Mouse (Mus musculus): ENCODE results near the gene Bbs7. TPM values are rescaled to one million over a fixed set of nuclear protein-coding genes. Genes with fewer than 3 reads are reported as not detected.

Gene Bbs7
- polyA plus RNA-seq, 1 experiment from 2014 or later: 16.2 TPM

GRCm38 (mm10) chr3:36532738-36533137, 80.5 kb downstream of the Bbs7 start:
- Histone ChIP-seq H3K4me2 (replicated peaks; ENCODE audit: low read depth, low read length) (no peak overlapping the region), H3K9me3 (ENCODE audit: low read length) (no peaks in the 10 kb centered on the region)

GRCm38 (mm10) chr3:36531979-36532542, 81.2 kb downstream of the Bbs7 start:
- Histone ChIP-seq H3K27ac (ENCODE audit: low read length) (no peak overlapping the region), H3K4me3 (ENCODE audit: low read length) (peak overlapping the region; percentile 45), H3K9me3 (ENCODE audit: low read length) (no peaks in the 10 kb centered on the region), H3K9ac (replicated peaks; ENCODE audit: low read length) (peak overlapping the region; percentile 56), H3K4me1 (ENCODE audit: insufficient read depth, low read length) (peaks cover 5% of the 10 kb centered on the region; the same call in 1 of the 2 replicates), H3K4me2 (replicated peaks; ENCODE audit: low read depth, low read length) (peak overlapping the region; percentile 58), H3K36me3 (ENCODE audit: insufficient read depth, low read length) (no peaks in the 10 kb centered on the region), H3K27me3 (ENCODE audit: insufficient read depth, low read length) (peaks cover 12% of the 10 kb centered on the region; the same call in 1 of the 2 replicates)
- WGBS: 6% methylated on average over 18 of the region's 18 CpGs
- ATAC-seq (ENCODE audit: low FRiP score, low TSS enrichment): no peak

More at GRCm38 (mm10) chr3:36532738-36533137, 80.5 kb downstream of the Bbs7 start:
- H3K9ac ChIP-seq (replicated peaks; ENCODE audit: low read length): no peak overlapping the region
- H3K36me3 ChIP-seq (ENCODE audit: insufficient read depth, low read length): no peaks in the 10 kb centered on the region
- no peak overlapping the region for H3K4me3 ChIP-seq (ENCODE audit: low read length)
- 47% methylated on average over 7 of the region's 7 CpGs for WGBS
- H3K27me3 ChIP-seq (ENCODE audit: insufficient read depth, low read length): peaks cover 12% of the 10 kb centered on the region; the same call in 1 of the 2 replicates
- no peak for ATAC-seq (ENCODE audit: low FRiP score, low TSS enrichment)
- H3K4me1 ChIP-seq (ENCODE audit: insufficient read depth, low read length): peaks cover 5% of the 10 kb centered on the region; the same call in 1 of the 2 replicates
- H3K27ac ChIP-seq (ENCODE audit: low read length): no peak overlapping the region

- H3K4me3 ChIP-seq (ENCODE audit: low read length): no peak overlapping the region
- H3K4me2 ChIP-seq (replicated peaks; ENCODE audit: low read depth, low read length): no peak overlapping the region
- H3K4me1 ChIP-seq (ENCODE audit: insufficient read depth, low read length): peaks cover 5% of the 10 kb centered on the region; the same call in 1 of the 2 replicates
- H3K9ac ChIP-seq (replicated peaks; ENCODE audit: low read length): no peak overlapping the region
- no peaks in the 10 kb centered on the region for H3K36me3 ChIP-seq (ENCODE audit: insufficient read depth, low read length)
- WGBS: 33% methylated on average over 2 of the region's 2 CpGs
- no peak overlapping the region for H3K27ac ChIP-seq (ENCODE audit: low read length)
- H3K27me3 ChIP-seq (ENCODE audit: insufficient read depth, low read length): peaks cover 12% of the 10 kb centered on the region; the same call in 1 of the 2 replicates
- no peaks in the 10 kb centered on the region for H3K9me3 ChIP-seq (ENCODE audit: low read length)
- no peak for ATAC-seq (ENCODE audit: low FRiP score, low TSS enrichment)
These were observed 82.0 kb downstream of the Bbs7 start for GRCm38 (mm10) chr3:36531242-36531641.

GRCm38 (mm10) chr3:36530781-36531180, 82.5 kb downstream of the Bbs7 start:
- Histone ChIP-seq H3K9me3 (ENCODE audit: low read length) (no peaks in the 10 kb centered on the region), H3K27me3 (ENCODE audit: insufficient read depth, low read length) (peaks cover 12% of the 10 kb centered on the region; the same call in 1 of the 2 replicates), H3K9ac (replicated peaks; ENCODE audit: low read length) (no peak overlapping the region), H3K36me3 (ENCODE audit: insufficient read depth, low read length) (no peaks in the 10 kb centered on the region), H3K4me3 (ENCODE audit: low read length) (no peak overlapping the region), H3K4me1 (ENCODE audit: insufficient read depth, low read length) (peaks cover 5% of the 10 kb centered on the region; the same call in 1 of the 2 replicates), H3K4me2 (replicated peaks; ENCODE audit: low read depth, low read length) (no peak overlapping the region), H3K27ac (ENCODE audit: low read length) (no peak overlapping the region)
- 83% methylated on average over 5 of the region's 5 CpGs for WGBS
- no peak for ATAC-seq (ENCODE audit: low FRiP score, low TSS enrichment)

GRCm38 (mm10) chr3:36530345-36530744, 82.9 kb downstream of the Bbs7 start:
- Histone ChIP-seq H3K4me2 (replicated peaks; ENCODE audit: low read depth, low read length) (no peak overlapping the region), H3K4me1 (ENCODE audit: insufficient read depth, low read length) (peaks cover 5% of the 10 kb centered on the region; the same call in 1 of the 2 replicates), H3K9ac (replicated peaks; ENCODE audit: low read length) (no peak overlapping the region), H3K9me3 (ENCODE audit: low read length) (no peaks in the 10 kb centered on the region), H3K4me3 (ENCODE audit: low read length) (no peak overlapping the region), H3K27me3 (ENCODE audit: insufficient read depth, low read length) (peaks cover 12% of the 10 kb centered on the region; the same call in 1 of the 2 replicates), H3K36me3 (ENCODE audit: insufficient read depth, low read length) (no peaks in the 10 kb centered on the region), H3K27ac (ENCODE audit: low read length) (no peak overlapping the region)
- WGBS: 70% methylated on average over 6 of the region's 6 CpGs
- no peak for ATAC-seq (ENCODE audit: low FRiP score, low TSS enrichment)

- 75% methylated on average over 3 of the region's 3 CpGs for WGBS
These were observed 88.8 kb downstream of the Bbs7 start for GRCm38 (mm10) chr3:36524466-36524865.

More at GRCm38 (mm10) chr3:36524466-36524865, 88.8 kb downstream of the Bbs7 start:
- Histone ChIP-seq H3K4me3 (ENCODE audit: low read length) (no peak overlapping the region), H3K9me3 (ENCODE audit: low read length) (no peaks in the 10 kb centered on the region), H3K36me3 (ENCODE audit: insufficient read depth, low read length) (no peaks in the 10 kb centered on the region), H3K27ac (ENCODE audit: low read length) (no peak overlapping the region), H3K27me3 (ENCODE audit: insufficient read depth, low read length) (peaks cover 34% of the 10 kb centered on the region), H3K9ac (replicated peaks; ENCODE audit: low read length) (no peak overlapping the region), H3K4me2 (replicated peaks; ENCODE audit: low read depth, low read length) (no peak overlapping the region), H3K4me1 (ENCODE audit: insufficient read depth, low read length) (peaks cover 5% of the 10 kb centered on the region; the same call in 1 of the 2 replicates)
- no peak for ATAC-seq (ENCODE audit: low FRiP score, low TSS enrichment)

Other genes with a start within 250 kb of the Bbs7 start
- 368 and 434 TPM in 2 replicates for gene Anxa5, start 137.6 kb downstream of the Bbs7 start, polyA plus RNA-seq (2015; fragmentation: Nextera tagmentation; extraction: Ambion mirVana)
- 1.4 and 1.9 TPM in 2 replicates for gene 1810062G17Rik, start 137.5 kb downstream of the Bbs7 start, polyA plus RNA-seq (2015; fragmentation: Nextera tagmentation; extraction: Ambion mirVana)
- gene Gm11549, start 91.7 kb downstream of the Bbs7 start, polyA plus RNA-seq (2015; fragmentation: Nextera tagmentation; extraction: Ambion mirVana): not detected in 2 replicates
- gene Exosc9, start 60.9 kb downstream of the Bbs7 start, polyA plus RNA-seq (2015; fragmentation: Nextera tagmentation; extraction: Ambion mirVana): 67.8 and 71.7 TPM in 2 replicates
- 182 and 194 TPM in 2 replicates for gene Ccna2, start 41.3 kb downstream of the Bbs7 start, polyA plus RNA-seq (2015; fragmentation: Nextera tagmentation; extraction: Ambion mirVana)
- gene Trpc3, start 76.7 kb upstream of the Bbs7 start, polyA plus RNA-seq (2015; fragmentation: Nextera tagmentation; extraction: Ambion mirVana): 4.8 and 6.8 TPM in 2 replicates
- gene 4932438A13Rik, start 249.6 kb upstream of the Bbs7 start, polyA plus RNA-seq (2015; fragmentation: Nextera tagmentation; extraction: Ambion mirVana): 45.0 and 53.4 TPM in 2 replicates

Data from kidney, embryonic 16.5 days (tissue).